Mouse (Mus musculus): Measurements from ENCODE around the gene Dck.

DNA sequence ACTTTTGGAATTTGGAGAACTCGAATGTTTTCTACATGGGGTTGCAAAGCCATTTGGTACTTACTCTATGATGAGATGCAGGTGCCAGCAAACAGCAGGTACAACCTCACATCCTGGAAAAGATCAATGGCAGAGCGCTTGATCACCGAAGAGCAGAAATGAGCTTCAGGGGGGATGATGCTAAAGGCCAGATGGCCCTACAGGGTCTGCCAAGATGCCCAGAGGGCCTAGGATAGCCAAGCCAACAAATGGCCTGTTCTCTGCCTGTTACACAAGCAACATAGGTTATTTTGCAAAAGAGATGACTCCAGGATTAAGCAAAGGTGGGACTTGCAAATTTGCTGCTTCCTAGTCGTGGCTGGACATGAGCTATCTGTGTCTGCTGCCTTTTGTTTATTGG is 49.8 kb downstream of the Dck start:
- TF ChIP-seq POLR2A (IDR thresholded peaks at IDR 0.05; ENCODE audit: borderline replicate concordance, extremely low read depth, low read depth, low read length) = no peak
- no peak for TF ChIP-seq CTCF (IDR thresholded peaks at IDR 0.05; ENCODE audit: insufficient read depth, low read length)
